Mouse (Mus musculus) heart, adult 2 months (tissue): ENCODE measurements around the gene Asb2. TPM values are rescaled to one million over a fixed set of nuclear protein-coding genes. Genes with fewer than 3 reads are reported as not detected.

ENCODE experiments used
- DNase-seq, 2 experiments: peaks; one replicate each; pipeline ENCODE4 v3.0.0; 2021
- H3K27ac ChIP-seq: fragments of 200-600 bp; 2 replicates; pipeline ENCODE4 v1.8.1; 2022
- H3K27me3 ChIP-seq: fragments of 200-500 bp; 2 replicates; pipeline ENCODE4 v1.6.1; 2012; ENCODE audit warnings: mild to moderate bottlenecking, low read length, inconsistent platforms, mixed read lengths; ENCODE audit not compliant: control insufficient read depth, insufficient read depth
- H3K36me3 ChIP-seq: fragments of 200-500 bp; 2 replicates; pipeline ENCODE4 v1.6.1; 2012; ENCODE audit warnings: low read length, inconsistent platforms; ENCODE audit not compliant: control insufficient read depth, insufficient read depth
- H3K4me1 ChIP-seq: fragments of 200-500 bp; 2 replicates; pipeline ENCODE4 v1.6.1; 2011; ENCODE audit warnings: low read length; ENCODE audit not compliant: control insufficient read depth, insufficient read depth
- H3K4me3 ChIP-seq: fragments of 200-600 bp; 2 replicates; pipeline ENCODE4 v1.8.1; 2022
- H3K79me2 ChIP-seq: fragments of 200-500 bp; replicated peaks from 2 replicates; pipeline ENCODE4 v1.6.1; 2012; ENCODE audit warnings: mild to moderate bottlenecking, inconsistent platforms, low read length, moderate library complexity, mixed read lengths; ENCODE audit not compliant: control insufficient read depth, insufficient read depth
- H3K9ac ChIP-seq: fragments of 200-500 bp; 2 replicates; pipeline ENCODE4 v1.6.1; 2012; ENCODE audit warnings: low read depth, mild to moderate bottlenecking, control low read depth, inconsistent platforms, low read length, mixed read lengths
- CTCF ChIP-seq: fragments of 200-600 bp; IDR thresholded peaks from 2 replicates; pipeline ENCODE4 v1.8.1; 2022; ENCODE audit warnings: antibody characterized with exemption, mild to moderate bottlenecking, moderate library complexity
- EP300 ChIP-seq: fragments of 200-500 bp; IDR thresholded peaks from 2 replicates; pipeline ENCODE4 v1.6.1; 2011; ENCODE audit warnings: low read depth, low read length, control low read depth; ENCODE audit not compliant: insufficient read depth
- POLR2A ChIP-seq: fragments of 200-500 bp; IDR thresholded peaks from 2 replicates; pipeline ENCODE4 v1.6.1; 2011; ENCODE audit warnings: mild to moderate bottlenecking, low read depth, low read length, control low read depth; ENCODE audit not compliant: insufficient read depth
- WGBS: fragments of 180-500 bp; shearing (Covaris S2); methylation state at CpG from one replicate; pipeline ENCODE4 v1.1.7; 2018; 5-methylcytosine and 5-hydroxymethylcytosine counted together
- intact Hi-C: fragments of 180-260 bp; cut with DNase I; formaldehyde crosslinking; loops from one replicate; pipeline ENCODE4 v1.15.1; 2025
- polyA plus RNA-seq: library from polyadenylated mRNA; depleted of rRNA; stranded (reverse); fragments of >200 nt; gene quantifications from 2 replicates; pipeline ENCODE4 v1.2.3, GENCODE M21; 2012
- total RNA-seq, 2 experiments: library from RNA; stranded (reverse); gene quantifications; 2 replicates each; pipeline ENCODE4 v1.2.3; 2021

Gene Asb2
- total and polyA plus RNA-seq, 3 experiments = 419 to 541 (median 533) TPM

GRCm38 (mm10) chr12:103347406-103347805 lies 8.4 kb downstream of the Asb2 start:
- H3K27ac ChIP-seq = peak overlapping the region; percentile 12; the same call in 1 of the 2 replicates

GRCm38 (mm10) chr12:103346945-103347344 lies 8.9 kb downstream of the Asb2 start:
- Histone ChIP-seq H3K36me3 (no peaks in the 10 kb centered on the region; the same call in 1 of the 2 replicates), H3K4me1 (peaks cover 5% of the 10 kb centered on the region), H3K27me3 (no peaks in the 10 kb centered on the region), H3K4me3 (no peak overlapping the region), H3K27ac (peak overlapping the region; percentile 12), H3K79me2 (no peaks in the 10 kb centered on the region; the same call in 1 of the 2 replicates), H3K9ac (no peak overlapping the region)
- 43% methylated on average over 8 of the region's 8 CpGs for WGBS
- TF ChIP-seq CTCF (no peak), POLR2A (no peak), EP300 (no peak)
- intact Hi-C loops = no loop called here
- no peak for DNase-seq

More at GRCm38 (mm10) chr12:103347406-103347805, 8.4 kb downstream of the Asb2 start:
- Histone ChIP-seq H3K4me1 (peaks cover 5% of the 10 kb centered on the region), H3K36me3 (peaks cover 2% of the 10 kb centered on the region; the same call in 1 of the 2 replicates), H3K4me3 (no peak overlapping the region), H3K27me3 (no peaks in the 10 kb centered on the region), H3K79me2 (no peaks in the 10 kb centered on the region; the same call in 1 of the 2 replicates), H3K9ac (no peak overlapping the region)
- WGBS = 35% methylated on average over 5 of the region's 5 CpGs
- no peak for DNase-seq
- TF ChIP-seq POLR2A (no peak), CTCF (no peak), EP300 (no peak)
- intact Hi-C loops = no loop called here

GRCm38 (mm10) chr12:103344934-103345333 lies 10.9 kb downstream of the Asb2 start:
- no peak overlapping the region for H3K27ac ChIP-seq
- H3K79me2 ChIP-seq = no peaks in the 10 kb centered on the region; the same call in 1 of the 2 replicates
- no peak for DNase-seq
- 70% methylated on average over 7 of the region's 7 CpGs for WGBS
- TF ChIP-seq POLR2A (no peak), EP300 (no peak), CTCF (no peak)
- intact Hi-C loops = no loop called here
- no peaks in the 10 kb centered on the region for H3K27me3 ChIP-seq
- H3K9ac ChIP-seq = no peak overlapping the region
- no peaks in the 10 kb centered on the region; the same call in 1 of the 2 replicates for H3K36me3 ChIP-seq
- H3K4me3 ChIP-seq = no peak overlapping the region
- peaks cover 8% of the 10 kb centered on the region for H3K4me1 ChIP-seq

GRCm38 (mm10) chr12:103343456-103343855 lies 12.3 kb downstream of the Asb2 start:
- no peak overlapping the region; the same call in 1 of the 2 replicates for H3K27ac ChIP-seq
- DNase-seq = peak in 1 of 2 experiments; percentile 75

GRCm38 (mm10) chr12:103341212-103341611 lies 14.6 kb downstream of the Asb2 start:
- WGBS = 54% methylated on average over 5 of the region's 5 CpGs
- Histone ChIP-seq H3K27me3 (no peaks in the 10 kb centered on the region), H3K27ac (peak overlapping the region; percentile 9; the same call in 1 of the 2 replicates), H3K9ac (no peak overlapping the region), H3K4me1 (peaks cover 8% of the 10 kb centered on the region), H3K36me3 (no peaks in the 10 kb centered on the region; the same call in 1 of the 2 replicates), H3K4me3 (no peak overlapping the region), H3K79me2 (no peaks in the 10 kb centered on the region; the same call in 1 of the 2 replicates)
- peak in 1 of 2 experiments; percentile 60 for DNase-seq
- TF ChIP-seq POLR2A (no peak), EP300 (no peak), CTCF (no peak)
- intact Hi-C loops = no loop called here

More at GRCm38 (mm10) chr12:103343456-103343855, 12.3 kb downstream of the Asb2 start:
- Histone ChIP-seq H3K79me2 (no peaks in the 10 kb centered on the region; the same call in 1 of the 2 replicates), H3K27me3 (no peaks in the 10 kb centered on the region), H3K4me3 (no peak overlapping the region), H3K36me3 (no peaks in the 10 kb centered on the region; the same call in 1 of the 2 replicates), H3K4me1 (peaks cover 12% of the 10 kb centered on the region), H3K9ac (0 out of 2 replicates have a peak overlapping the region, but pooled peaks have one; percentile 8)
- WGBS = 63% methylated on average over 8 of the region's 8 CpGs
- intact Hi-C loops = no loop called here
- TF ChIP-seq CTCF (no peak), POLR2A (no peak), EP300 (no peak)

- H3K4me3 ChIP-seq = peak overlapping the region; percentile 36
- H3K36me3 ChIP-seq = no peaks in the 10 kb centered on the region; the same call in 1 of the 2 replicates
- H3K27me3 ChIP-seq = no peaks in the 10 kb centered on the region
- H3K27ac ChIP-seq = peak overlapping the region; percentile 83
- H3K9ac ChIP-seq = peak overlapping the region; percentile 78
- WGBS = 30% methylated on average over 14 of the region's 14 CpGs
- DNase-seq = peak; percentile 60 to 64
- H3K4me1 ChIP-seq = peaks cover 8% of the 10 kb centered on the region
- intact Hi-C loops = no loop called here
- TF ChIP-seq POLR2A = peak; percentile 78
- TF ChIP-seq CTCF = 0 out of 2 replicates have a peak, but pooled peaks have one; percentile 3
- no peak for TF ChIP-seq EP300
- no peaks in the 10 kb centered on the region for H3K79me2 ChIP-seq
Measured at GRCm38 (mm10) chr12:103338162-103338798, 17.5 kb downstream of the Asb2 start.
